Mouse (Mus musculus) heart, embryonic 16.5 days (tissue): ENCODE data around the gene Rdx. TPM values are rescaled to one million over a fixed set of nuclear protein-coding genes. Genes with fewer than 3 reads are reported as not detected.

ENCODE experiments used
- ATAC-seq: fragments of 200-750 bp; cut with Nextera tagmentation; replicated peaks from 2 replicates; pipeline ENCODE4 v1.8.0; 2017; ENCODE audit warnings: moderate number of reproducible peaks; ENCODE audit not compliant: insufficient read depth, low FRiP score; ENCODE audit errors: extremely low read depth
- H3K27ac ChIP-seq: fragments of 300-500 bp; sonication (generic); 2 replicates; pipeline ENCODE4 v1.5.1; 2014; ENCODE audit warnings: mild to moderate bottlenecking, low read length, control low read depth, moderate library complexity
- H3K27me3 ChIP-seq: fragments of 300-500 bp; sonication (generic); 2 replicates; pipeline ENCODE4 v1.6.1; 2014; ENCODE audit warnings: low read length, mixed read lengths; ENCODE audit not compliant: control insufficient read depth, insufficient read depth
- H3K36me3 ChIP-seq: fragments of 300-500 bp; sonication (generic); 2 replicates; pipeline ENCODE4 v1.6.1; 2014; ENCODE audit not compliant: control insufficient read depth, insufficient read depth
- H3K4me1 ChIP-seq: fragments of 300-500 bp; sonication (generic); 2 replicates; pipeline ENCODE4 v1.6.1; 2014; ENCODE audit warnings: low read length, mixed read lengths; ENCODE audit not compliant: control insufficient read depth, insufficient read depth
- H3K4me2 ChIP-seq: fragments of 300-500 bp; sonication (generic); 2 replicates; pipeline ENCODE4 v1.6.1; 2014; ENCODE audit warnings: low read depth, mild to moderate bottlenecking, control low read depth, low read length
- H3K4me3 ChIP-seq: fragments of 300-500 bp; sonication (generic); 2 replicates; pipeline ENCODE4 v1.5.1; 2014; ENCODE audit warnings: mild to moderate bottlenecking, control low read depth, low read length
- H3K9ac ChIP-seq: fragments of 300-500 bp; sonication (generic); 2 replicates; pipeline ENCODE4 v1.6.1; 2014; ENCODE audit warnings: low read length, control low read depth
- H3K9me3 ChIP-seq: fragments of 300-500 bp; sonication (generic); replicated peaks from 2 replicates; pipeline ENCODE4 v1.6.1; 2016; ENCODE audit warnings: low read length; ENCODE audit not compliant: control insufficient read depth
- WGBS: fragments of 180-500 bp; shearing (Covaris S2); extraction: QIAGEN DNeasy Blood & Tissue Kit; methylation state at CpG from one replicate; pipeline ENCODE4 v1.1.7; 2014; 5-methylcytosine and 5-hydroxymethylcytosine counted together
- polyA plus RNA-seq: library from polyadenylated mRNA; unstranded; fragments of >200 nt; fragmentation: Nextera tagmentation; extraction: Ambion mirVana; gene quantifications from 2 replicates; pipeline ENCODE4 v1.2.1, GENCODE M21; 2015

Gene Rdx
- 86.2 and 97.5 TPM in 2 replicates for polyA plus RNA-seq

DNA sequence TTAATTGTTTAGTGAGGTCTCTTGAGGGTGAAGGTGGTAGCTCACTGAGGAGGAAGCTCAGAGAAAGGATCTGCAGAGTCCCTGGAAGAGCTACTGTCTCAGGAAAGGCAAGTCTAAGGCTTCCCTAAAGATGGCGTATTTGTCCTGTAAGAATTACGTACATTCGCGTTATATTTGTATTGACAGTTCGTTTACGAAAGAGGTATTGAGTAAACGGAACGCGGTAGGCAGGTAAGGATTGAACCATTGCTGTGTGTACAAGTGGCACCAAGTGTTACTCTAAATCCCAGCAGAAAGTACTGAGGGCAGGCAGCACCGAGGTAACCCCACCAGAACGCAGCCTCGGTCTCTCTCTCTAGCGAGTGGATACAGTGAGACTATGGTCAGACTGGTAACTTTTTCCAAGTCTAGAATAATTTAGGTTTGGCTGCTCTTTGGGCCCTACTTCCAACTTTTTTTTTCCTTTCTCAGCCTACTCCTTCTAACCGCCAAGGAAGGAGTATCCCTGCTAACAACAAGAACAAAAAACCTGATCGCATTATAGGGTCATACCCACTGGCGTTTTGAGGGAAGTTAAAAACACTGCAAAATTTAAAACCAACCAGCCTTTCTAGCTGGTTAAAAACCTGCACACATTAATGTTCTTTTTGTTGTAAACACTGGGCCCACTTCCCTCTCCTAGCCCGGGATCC, at the start of gene Rdx:
TSS of gene Rdx (plus strand) at position 45 of the 692 bp plus-strand sequence.
- peak within 1 kb of the TSS; percentile 99 for H3K9ac ChIP-seq
- H3K4me2 ChIP-seq = peak within 1 kb of the TSS; percentile 78
- peak within 1 kb of the TSS; percentile 100 for H3K27ac ChIP-seq
- ATAC-seq = no peak
- peak within 1 kb of the TSS; percentile 92 for H3K4me3 ChIP-seq
- H3K4me1 ChIP-seq = peaks cover 18% of the 10 kb centered on the region
- no peaks in the 10 kb centered on the region for H3K9me3 ChIP-seq
- no peaks in the 10 kb centered on the region for H3K27me3 ChIP-seq
- no peaks in the 10 kb centered on the region for H3K36me3 ChIP-seq
- 4% methylated on average over 17 of the region's 17 CpGs for WGBS

GRCm38 (mm10) chr9:52003501-52003900, 43.5 kb upstream of the Rdx start:
- Histone ChIP-seq H3K4me1 (no peaks in the 10 kb centered on the region), H3K27me3 (no peaks in the 10 kb centered on the region), H3K4me2 (no peak overlapping the region), H3K27ac (no peak overlapping the region), H3K4me3 (no peak overlapping the region), H3K9ac (no peak overlapping the region), H3K9me3 (no peaks in the 10 kb centered on the region), H3K36me3 (no peaks in the 10 kb centered on the region)
- ATAC-seq = no peak
- 31% methylated on average over 4 of the region's 4 CpGs for WGBS

GRCm38 (mm10) chr9:52007341-52007740, 39.6 kb upstream of the Rdx start:
- Histone ChIP-seq H3K27me3 (no peaks in the 10 kb centered on the region), H3K36me3 (no peaks in the 10 kb centered on the region), H3K9ac (no peak overlapping the region), H3K4me1 (no peaks in the 10 kb centered on the region), H3K4me3 (no peak overlapping the region), H3K9me3 (no peaks in the 10 kb centered on the region), H3K27ac (no peak overlapping the region), H3K4me2 (no peak overlapping the region)
- 36% methylated on average over 2 of the region's 2 CpGs for WGBS
- ATAC-seq = no peak

GRCm38 (mm10) chr9:52008511-52008910, 38.5 kb upstream of the Rdx start:
- Histone ChIP-seq H3K36me3 (no peaks in the 10 kb centered on the region), H3K4me2 (no peak overlapping the region), H3K9ac (no peak overlapping the region), H3K4me1 (no peaks in the 10 kb centered on the region), H3K9me3 (no peaks in the 10 kb centered on the region), H3K4me3 (no peak overlapping the region), H3K27me3 (no peaks in the 10 kb centered on the region), H3K27ac (no peak overlapping the region)
- no peak for ATAC-seq
- WGBS = 83% methylated on average over 1 of the region's 1 CpGs

- Histone ChIP-seq H3K9me3 (no peaks in the 10 kb centered on the region), H3K4me2 (no peak overlapping the region), H3K4me1 (no peaks in the 10 kb centered on the region), H3K9ac (no peak overlapping the region), H3K4me3 (no peak overlapping the region), H3K36me3 (no peaks in the 10 kb centered on the region), H3K27ac (no peak overlapping the region), H3K27me3 (no peaks in the 10 kb centered on the region)
- WGBS = 94% methylated on average over 1 of the region's 1 CpGs
- ATAC-seq = no peak
Measured at GRCm38 (mm10) chr9:52012311-52012710, 34.7 kb upstream of the Rdx start.

GRCm38 (mm10) chr9:52012781-52013436, 34.1 kb upstream of the Rdx start:
- Histone ChIP-seq H3K9me3 (no peaks in the 10 kb centered on the region), H3K36me3 (no peaks in the 10 kb centered on the region), H3K4me1 (no peaks in the 10 kb centered on the region), H3K27me3 (no peaks in the 10 kb centered on the region), H3K4me2 (no peak overlapping the region), H3K27ac (no peak overlapping the region), H3K9ac (no peak overlapping the region), H3K4me3 (no peak overlapping the region)
- 70% methylated on average over 5 of the region's 5 CpGs for WGBS
- no peak for ATAC-seq

- no peak overlapping the region for H3K4me3 ChIP-seq
- ATAC-seq = peak; percentile 58; the same call in 1 of the 2 replicates
- no peak overlapping the region for H3K4me2 ChIP-seq
- WGBS = 58% methylated on average over 5 of the region's 5 CpGs
- no peak overlapping the region for H3K9ac ChIP-seq
- H3K27ac ChIP-seq = no peak overlapping the region
- no peaks in the 10 kb centered on the region for H3K4me1 ChIP-seq
- H3K9me3 ChIP-seq = no peaks in the 10 kb centered on the region
- no peaks in the 10 kb centered on the region for H3K27me3 ChIP-seq
- no peaks in the 10 kb centered on the region for H3K36me3 ChIP-seq
Measured at GRCm38 (mm10) chr9:52013900-52014455, 33.0 kb upstream of the Rdx start.

- no peaks in the 10 kb centered on the region for H3K36me3 ChIP-seq
- no peak for ATAC-seq
- no peak overlapping the region for H3K9ac ChIP-seq
- WGBS = 76% methylated on average over 3 of the region's 3 CpGs
- H3K4me3 ChIP-seq = no peak overlapping the region
- no peaks in the 10 kb centered on the region for H3K9me3 ChIP-seq
- no peaks in the 10 kb centered on the region for H3K4me1 ChIP-seq
- H3K4me2 ChIP-seq = no peak overlapping the region
- no peak overlapping the region for H3K27ac ChIP-seq
- H3K27me3 ChIP-seq = no peaks in the 10 kb centered on the region
Measured at GRCm38 (mm10) chr9:52017091-52017490, 29.9 kb upstream of the Rdx start.

GRCm38 (mm10) chr9:52017824-52018223, 29.1 kb upstream of the Rdx start:
- Histone ChIP-seq H3K4me2 (no peak overlapping the region), H3K4me1 (no peaks in the 10 kb centered on the region), H3K4me3 (no peak overlapping the region), H3K9me3 (no peaks in the 10 kb centered on the region), H3K27me3 (no peaks in the 10 kb centered on the region), H3K27ac (no peak overlapping the region), H3K9ac (no peak overlapping the region), H3K36me3 (no peaks in the 10 kb centered on the region)
- ATAC-seq = no peak
- 75% methylated on average over 2 of the region's 2 CpGs for WGBS
